Mouse (Mus musculus) forebrain, embryonic 13.5 days (tissue): ENCODE results near the gene Rint1. TPM values are rescaled to one million over a fixed set of nuclear protein-coding genes. Genes with fewer than 3 reads are reported as not detected.

Source experiments
- polyA plus RNA-seq: library from polyadenylated mRNA; unstranded; fragments of >200 nt; fragmentation: Nextera tagmentation; extraction: Ambion mirVana; gene quantifications from 2 replicates; pipeline ENCODE4 v1.2.1, GENCODE M21; 2015

The Rint1 gene
- polyA plus RNA-seq, 1 experiment from 2014 or later = 34.8 TPM

Other genes starting within 250 kb of the Rint1 start
- 89.5 and 92.8 TPM in 2 replicates for gene Srpk2, start 103.1 kb upstream of the Rint1 start, polyA plus RNA-seq
- gene Pus7, start 4.0 kb upstream of the Rint1 start, polyA plus RNA-seq = 19.8 and 21.5 TPM in 2 replicates
- 130 and 142 TPM in 2 replicates for gene Tomm7, start 56.5 kb downstream of the Rint1 start, polyA plus RNA-seq
- gene Fam126a, start 243.0 kb downstream of the Rint1 start, polyA plus RNA-seq = 40.9 and 44.3 TPM in 2 replicates